Mouse (Mus musculus) CD8-positive naive resting alpha-beta T cell, adult 2 months (primary cell): ENCODE measurements around the gene Itga6.
"Not testable (repeated sequence)": the region's sequence is repeated elsewhere in the genome, so short reads cannot be mapped to it uniquely, and the experiment has no call there.

Source experiments
- DNase-seq, 2 experiments: peaks; one replicate each; pipeline ENCODE4 v3.0.0; 2022; ENCODE audit warnings: low read depth in 2 of 2, low spot score in 2 of 2

Gene Itga6

GRCm38 (mm10) chr2:71745610-71746374, at the start of gene Itga6:
TSS of gene Itga6 (plus strand) at chr2:71745616.
- no peak for DNase-seq

GRCm38 (mm10) chr2:71696776-71697175, 48.6 kb upstream of the Itga6 start:
- no peak for DNase-seq

GRCm38 (mm10) chr2:71697408-71698336, 47.7 kb upstream of the Itga6 start:
- no peak for DNase-seq

- no peak for DNase-seq
These were observed 47.0 kb upstream of the Itga6 start for GRCm38 (mm10) chr2:71698366-71698765.

- no peak for DNase-seq
These were observed 46.5 kb upstream of the Itga6 start for GRCm38 (mm10) chr2:71698942-71699341.

- DNase-seq, result no peak
These were observed 44.1 kb upstream of the Itga6 start for GRCm38 (mm10) chr2:71701341-71701740.

- DNase-seq, result no peak
These were observed 41.1 kb upstream of the Itga6 start for GRCm38 (mm10) chr2:71704309-71704708.

- no peak for DNase-seq
These were observed 36.5 kb upstream of the Itga6 start for GRCm38 (mm10) chr2:71708886-71709285.

GRCm38 (mm10) chr2:71711640-71712039, 33.8 kb upstream of the Itga6 start:
- no peak for DNase-seq

- no peak for DNase-seq
These were observed 31.0 kb upstream of the Itga6 start for GRCm38 (mm10) chr2:71714416-71714815.

GRCm38 (mm10) chr2:71719005-71719386, 26.4 kb upstream of the Itga6 start:
- no peak for DNase-seq

- DNase-seq, result no peak
These were observed 25.9 kb upstream of the Itga6 start for GRCm38 (mm10) chr2:71719387-71720034.

GRCm38 (mm10) chr2:71720556-71720955, 24.9 kb upstream of the Itga6 start:
- DNase-seq, result not testable (repeated sequence)

GRCm38 (mm10) chr2:71722913-71723312, 22.5 kb upstream of the Itga6 start:
- DNase-seq, result no peak

GRCm38 (mm10) chr2:71723623-71724022, 21.8 kb upstream of the Itga6 start:
- DNase-seq, result no peak

GRCm38 (mm10) chr2:71724028-71724427, 21.4 kb upstream of the Itga6 start:
- no peak for DNase-seq

GRCm38 (mm10) chr2:71725446-71725845, 20.0 kb upstream of the Itga6 start:
- no peak for DNase-seq

- DNase-seq, result no peak
These were observed 18.3 kb upstream of the Itga6 start for GRCm38 (mm10) chr2:71726883-71727676.

GRCm38 (mm10) chr2:71728341-71728740, 17.1 kb upstream of the Itga6 start:
- no peak for DNase-seq

GRCm38 (mm10) chr2:71728796-71729195, 16.6 kb upstream of the Itga6 start:
- no peak for DNase-seq
